Mouse (Mus musculus) cerebellum, adult 2 months (tissue): Measurements from ENCODE around the gene Aes. TPM values are rescaled to one million over a fixed set of nuclear protein-coding genes. Genes with fewer than 3 reads are reported as not detected.

Experiments
- DNase-seq, 2 experiments: peaks; one replicate each; pipeline ENCODE4 v3.0.0; 2021
- H3K27ac ChIP-seq: fragments of 200-500 bp; 2 replicates; pipeline ENCODE4 v1.5.1; 2012; ENCODE audit warnings: low read length, control low read depth, inconsistent platforms; ENCODE audit not compliant: insufficient read depth
- H3K27me3 ChIP-seq: fragments of 200-500 bp; 2 replicates; pipeline ENCODE4 v1.6.1; 2012; ENCODE audit warnings: inconsistent platforms, mild to moderate bottlenecking, low read length, moderate library complexity; ENCODE audit not compliant: control insufficient read depth, insufficient read depth
- H3K4me1 ChIP-seq: fragments of 200-500 bp; 2 replicates; pipeline ENCODE4 v1.6.1; 2011; ENCODE audit warnings: low read length; ENCODE audit not compliant: control insufficient read depth, insufficient read depth
- H3K4me3 ChIP-seq: fragments of 200-500 bp; replicated peaks from 2 replicates; pipeline ENCODE3; 2011; ENCODE audit warnings: mild to moderate bottlenecking, low read depth, low read length, control low read depth; ENCODE audit not compliant: insufficient read depth
- CTCF ChIP-seq: fragments of 200-500 bp; IDR thresholded peaks from 2 replicates; pipeline ENCODE4 v1.5.1; 2011; ENCODE audit warnings: low read depth, mild to moderate bottlenecking, control low read depth, low read length, moderate library complexity, borderline replicate concordance; ENCODE audit not compliant: insufficient read depth
- POLR2A ChIP-seq: fragments of 200-500 bp; IDR thresholded peaks from 2 replicates; pipeline ENCODE4 v1.6.1; 2011; ENCODE audit warnings: low read length, control low read depth, borderline replicate concordance; ENCODE audit not compliant: insufficient read depth
- WGBS: fragments of 180-500 bp; shearing (Covaris S2); methylation state at CpG from one replicate; pipeline ENCODE4 v1.1.7; 2018; 5-methylcytosine and 5-hydroxymethylcytosine counted together
- polyA plus RNA-seq: library from polyadenylated mRNA; depleted of rRNA; stranded (reverse); fragments of >200 nt; gene quantifications from 2 replicates; pipeline ENCODE4 v1.2.3, GENCODE M21; 2012

Gene Aes
- polyA plus RNA-seq, 1 experiment: 1,168 TPM

DNA sequence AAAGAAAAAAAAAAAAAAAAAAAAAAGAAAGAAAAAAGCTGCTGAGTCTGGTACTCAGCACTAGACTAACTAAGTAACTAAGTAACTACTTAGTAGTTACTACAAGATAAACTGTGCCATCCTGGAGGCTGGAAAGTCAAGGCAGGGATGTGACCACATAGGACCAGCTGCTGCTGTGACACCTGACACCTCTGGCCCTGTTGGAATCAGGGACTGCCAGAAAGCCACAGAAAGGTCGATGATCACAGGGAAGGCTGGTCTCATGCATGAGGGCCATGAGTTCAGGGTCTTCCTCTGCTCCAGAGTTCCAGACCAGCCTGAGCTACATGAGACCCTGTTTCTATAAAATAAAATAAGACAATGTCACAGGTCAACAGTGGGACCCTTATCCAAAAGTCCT lies 1.8 kb upstream of the Aes start:
- Histone ChIP-seq H3K27me3 (no peaks in the 10 kb centered on the region), H3K4me1 (peaks cover 7% of the 10 kb centered on the region; the same call in 1 of the 2 replicates), H3K27ac (no peak overlapping the region), H3K4me3 (no peak overlapping the region)
- no peak for DNase-seq
- WGBS: 43% methylated on average over 1 of the region's 1 CpGs
- no peak for TF ChIP-seq POLR2A
- no peak for TF ChIP-seq CTCF

DNA sequence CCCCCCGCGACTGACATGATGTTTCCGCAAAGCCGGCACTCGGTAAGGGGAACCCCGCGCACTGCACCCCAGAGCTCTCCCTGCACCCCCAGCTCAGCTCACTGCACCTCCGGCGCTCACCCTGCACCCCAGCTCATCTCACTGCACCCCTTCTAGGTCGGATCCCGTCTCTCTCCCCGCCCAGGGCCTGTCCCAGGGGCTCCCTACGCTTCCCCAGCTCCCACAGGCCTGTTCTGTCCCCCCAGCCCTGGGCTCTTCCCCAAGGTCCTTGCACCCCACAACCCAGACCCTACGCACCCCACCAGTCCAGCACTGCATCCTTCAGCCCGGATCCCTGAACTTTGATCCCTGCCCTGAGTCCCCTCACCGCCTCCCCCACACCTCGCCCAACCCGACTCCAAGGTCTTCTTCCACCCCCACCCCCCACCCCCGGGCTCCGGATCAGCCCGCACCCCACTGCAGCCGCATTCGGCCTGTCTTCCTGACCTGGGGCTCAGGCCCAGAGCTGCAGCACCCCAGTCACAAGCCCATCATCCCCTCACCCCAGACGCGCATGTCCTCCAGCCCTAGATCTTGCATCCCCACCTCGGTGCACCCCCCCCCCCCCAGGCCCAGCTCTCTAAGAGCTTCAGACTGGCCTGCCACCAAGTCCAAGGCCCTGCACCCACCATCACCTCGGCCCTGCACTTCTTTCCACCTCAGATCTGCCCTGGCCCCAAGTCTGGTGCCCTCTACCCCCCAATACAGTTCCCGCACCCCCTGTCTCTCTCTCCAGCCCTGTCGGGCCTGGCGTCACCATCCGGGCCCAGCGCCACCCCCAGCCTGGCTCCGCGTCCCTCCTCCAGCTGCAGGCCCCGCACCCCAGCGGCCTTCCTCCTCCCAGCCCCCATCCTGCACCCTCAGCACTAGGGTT lies 595 bp downstream of the Aes start:
- Histone ChIP-seq H3K4me3 (peak overlapping the region; percentile 91), H3K27me3 (no peaks in the 10 kb centered on the region), H3K4me1 (peaks cover 25% of the 10 kb centered on the region; the same call in 1 of the 2 replicates), H3K27ac (peak overlapping the region; percentile 95)
- 1% methylated on average over 35 of the region's 36 CpGs for WGBS
- TF ChIP-seq CTCF (no peak), POLR2A (peak; percentile 33; the same call in 1 of the 2 replicates)
- peak; percentile 78 to 81 for DNase-seq

DNA sequence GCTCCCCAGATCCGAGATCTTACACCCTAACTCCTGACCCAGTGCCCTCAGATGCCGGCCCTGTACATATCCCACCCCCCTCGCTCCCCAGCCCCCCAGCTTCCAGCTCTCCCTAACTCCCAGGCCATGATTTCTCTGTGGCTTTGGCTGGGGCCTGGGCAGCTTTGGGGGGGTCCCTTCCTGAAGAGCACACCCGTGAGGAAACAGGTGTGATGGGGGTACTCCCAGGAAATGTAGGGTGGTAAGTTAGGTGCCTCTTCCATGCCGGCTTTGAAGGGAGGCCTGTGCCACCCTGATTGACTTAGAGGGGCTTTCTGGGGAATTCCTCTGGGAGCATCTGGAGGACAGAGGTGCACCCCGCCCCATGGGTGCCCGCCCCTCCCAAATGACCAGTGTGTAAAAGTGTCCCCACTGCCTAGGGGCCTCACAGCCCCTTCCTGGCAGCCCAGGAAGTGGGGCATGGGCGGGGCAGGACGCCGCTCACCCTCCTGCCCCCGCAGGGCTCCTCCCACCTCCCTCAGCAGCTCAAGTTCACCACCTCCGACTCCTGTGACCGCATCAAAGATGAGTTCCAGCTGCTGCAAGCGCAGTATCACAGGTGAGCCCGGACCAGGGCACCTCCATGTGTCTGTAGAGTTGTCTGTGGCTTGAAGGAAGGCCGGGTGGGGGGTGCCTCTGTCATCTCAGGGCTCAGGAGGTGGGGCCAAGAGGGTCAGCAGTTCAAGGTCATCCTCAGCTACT lies 1.6 kb downstream of the Aes start:
- TF ChIP-seq POLR2A (no peak), CTCF (no peak)
- peak overlapping the region; percentile 91 for H3K4me3 ChIP-seq
- peaks cover 31% of the 10 kb centered on the region for H3K4me1 ChIP-seq
- DNase-seq: no peak
- 27% methylated on average over 16 of the region's 16 CpGs for WGBS
- peak overlapping the region; percentile 80 for H3K27ac ChIP-seq
- H3K27me3 ChIP-seq: no peaks in the 10 kb centered on the region

DNA sequence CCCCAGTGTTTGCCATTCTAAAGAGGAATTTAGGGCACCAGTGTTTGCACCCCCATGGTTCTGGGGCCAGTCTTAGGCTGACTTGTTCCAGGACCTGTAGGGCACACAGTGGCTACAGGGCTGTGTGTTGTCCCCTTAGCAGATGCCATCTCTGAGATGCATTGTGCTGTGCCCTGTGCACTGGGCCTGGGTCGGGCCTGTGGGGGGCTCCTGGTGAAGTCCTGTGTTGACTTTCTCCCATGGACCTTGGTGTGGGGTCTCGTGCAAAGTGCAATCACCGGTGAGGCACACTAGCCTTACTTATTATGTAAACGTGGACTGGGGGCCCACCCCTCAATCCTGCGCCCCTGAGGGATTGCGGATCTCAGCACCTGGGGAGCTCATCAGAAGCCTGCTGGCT lies 3.1 kb downstream of the Aes start:
- no peak for TF ChIP-seq CTCF
- TF ChIP-seq POLR2A: no peak
- no peak overlapping the region for H3K4me3 ChIP-seq

DNA sequence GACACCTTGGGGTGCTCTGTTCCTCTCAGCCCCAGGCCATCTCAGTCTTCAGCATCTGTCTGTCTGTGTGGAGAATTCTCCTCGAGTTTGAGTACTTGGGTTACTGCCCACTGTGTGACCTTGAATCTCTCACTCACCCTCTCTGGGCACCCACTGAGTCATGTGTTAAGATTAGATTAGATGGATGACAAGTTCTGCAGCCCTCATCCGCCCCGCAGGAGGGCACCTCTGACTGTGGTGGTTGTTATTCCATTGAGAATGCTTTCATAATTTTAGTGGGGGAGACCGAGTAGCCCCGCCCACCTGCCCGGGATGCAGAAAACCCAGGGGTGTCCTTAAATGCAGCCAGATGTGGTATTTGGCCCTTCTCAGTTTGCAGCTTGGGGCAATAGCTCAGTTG lies 4.2 kb downstream of the Aes start:
- H3K4me1 ChIP-seq: peaks cover 33% of the 10 kb centered on the region
- DNase-seq: no peak
- H3K4me3 ChIP-seq: no peak overlapping the region
- H3K27me3 ChIP-seq: no peaks in the 10 kb centered on the region
- H3K27ac ChIP-seq: no peak overlapping the region
- WGBS: 38% methylated on average over 6 of the region's 6 CpGs
- no peak for TF ChIP-seq POLR2A
- TF ChIP-seq CTCF: no peak

More for the DNA sequence above, 3.1 kb downstream of the Aes start:
- Histone ChIP-seq H3K27ac (no peak overlapping the region), H3K27me3 (no peaks in the 10 kb centered on the region), H3K4me1 (peaks cover 31% of the 10 kb centered on the region)
- no peak for DNase-seq
- 72% methylated on average over 6 of the region's 6 CpGs for WGBS

DNA sequence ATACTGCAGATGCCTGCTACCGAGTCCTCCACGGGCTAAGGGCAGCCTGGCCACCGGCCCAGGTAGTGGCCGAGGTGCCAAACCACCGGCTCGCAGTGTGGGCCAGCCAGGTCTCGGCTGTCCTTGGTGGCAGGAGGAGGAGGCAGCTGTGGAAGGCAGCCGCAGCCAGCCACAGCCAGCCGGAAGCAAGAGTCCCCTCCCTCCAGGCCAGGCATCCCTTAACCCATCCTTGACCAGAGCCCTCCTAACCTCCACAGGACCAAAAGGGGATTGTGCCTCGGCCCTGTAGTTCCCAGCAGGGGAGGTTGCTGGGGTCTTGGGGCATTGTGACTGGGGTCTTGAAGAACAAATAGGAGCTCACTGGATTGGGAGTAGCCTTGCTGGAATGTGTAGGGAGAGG lies 4.9 kb downstream of the Aes start:
- Histone ChIP-seq H3K4me1 (peaks cover 40% of the 10 kb centered on the region), H3K27me3 (no peaks in the 10 kb centered on the region), H3K27ac (no peak overlapping the region), H3K4me3 (peak overlapping the region; percentile 16)
- 1% methylated on average over 10 of the region's 10 CpGs for WGBS
- peak; percentile 58 to 62 for DNase-seq
- TF ChIP-seq POLR2A (no peak), CTCF (no peak)

DNA sequence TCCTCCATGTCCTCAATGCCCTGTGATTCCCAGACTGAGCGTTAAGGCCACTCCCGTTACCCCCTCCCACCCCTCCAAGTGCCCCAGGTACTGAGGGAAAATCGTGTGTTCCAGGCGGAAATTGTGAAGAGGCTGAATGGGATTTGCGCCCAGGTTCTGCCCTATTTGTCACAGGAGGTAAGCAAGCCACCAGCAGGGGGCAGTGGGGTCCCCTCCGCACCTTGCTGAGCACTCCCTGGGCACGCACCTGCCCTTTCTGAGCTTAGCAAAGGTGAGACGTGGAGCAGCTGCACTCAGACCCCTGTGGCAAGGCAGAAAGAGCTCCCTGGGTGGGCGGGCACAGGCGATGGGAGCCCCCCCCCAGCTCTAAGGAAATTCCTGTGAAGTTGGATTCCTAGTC lies 5.4 kb downstream of the Aes start:
- no peak overlapping the region for H3K4me3 ChIP-seq
- DNase-seq: peak; percentile 70 to 72
- H3K4me1 ChIP-seq: peaks cover 42% of the 10 kb centered on the region
- 19% methylated on average over 10 of the region's 10 CpGs for WGBS
- no peaks in the 10 kb centered on the region for H3K27me3 ChIP-seq
- H3K27ac ChIP-seq: no peak overlapping the region
- TF ChIP-seq POLR2A (no peak), CTCF (peak; percentile 72)
